Mouse (Mus musculus): ENCODE data around the gene Suclg2. TPM values are rescaled to one million over a fixed set of nuclear protein-coding genes. Genes with fewer than 3 reads are reported as not detected.

The Suclg2 gene
- polyA plus RNA-seq, 1 experiment from 2014 or later: 15.4 TPM

DNA sequence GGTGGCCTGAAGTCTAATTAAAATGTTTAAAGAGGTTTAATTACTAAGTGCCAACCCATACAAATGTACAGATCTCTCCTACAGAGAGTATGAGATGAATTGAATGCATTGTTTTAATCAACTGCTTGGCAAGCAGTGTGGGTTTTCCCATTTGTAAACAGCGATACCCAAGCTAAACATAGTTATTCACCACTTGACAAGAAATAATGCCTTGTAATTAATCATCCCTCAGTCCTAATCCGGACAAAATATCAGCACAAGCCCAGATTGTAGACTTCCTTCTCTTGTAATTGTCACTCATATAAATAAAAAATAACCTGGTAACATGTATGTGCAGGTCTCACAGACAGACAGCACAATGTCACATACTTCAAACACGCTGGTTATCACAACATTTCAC is 183.4 kb downstream of the Suclg2 start:
- no peak overlapping the region for H3K9ac ChIP-seq (replicated peaks; ENCODE audit: low read depth, low read length)
- no peaks in the 10 kb centered on the region for H3K36me3 ChIP-seq (ENCODE audit: control insufficient read depth, insufficient read depth)
- no peak for ATAC-seq
- no peaks in the 10 kb centered on the region for H3K4me1 ChIP-seq (replicated peaks; ENCODE audit: control insufficient read depth, insufficient read depth, low read length)
- no peak overlapping the region for H3K4me2 ChIP-seq (ENCODE audit: low read length)
- no peak overlapping the region for H3K4me3 ChIP-seq (replicated peaks; ENCODE audit: low read length)
- WGBS: 40% methylated on average over 3 of the region's 3 CpGs
- 0 out of 2 replicates have a peak, but pooled peaks cover 2% of the 10 kb centered on the region for H3K27me3 ChIP-seq (replicated peaks; ENCODE audit: control insufficient read depth, insufficient read depth, low read length)
- H3K27ac ChIP-seq (ENCODE audit: low read length): no peak overlapping the region
- H3K9me3 ChIP-seq (ENCODE audit: control insufficient read depth, low read length): no peaks in the 10 kb centered on the region

DNA sequence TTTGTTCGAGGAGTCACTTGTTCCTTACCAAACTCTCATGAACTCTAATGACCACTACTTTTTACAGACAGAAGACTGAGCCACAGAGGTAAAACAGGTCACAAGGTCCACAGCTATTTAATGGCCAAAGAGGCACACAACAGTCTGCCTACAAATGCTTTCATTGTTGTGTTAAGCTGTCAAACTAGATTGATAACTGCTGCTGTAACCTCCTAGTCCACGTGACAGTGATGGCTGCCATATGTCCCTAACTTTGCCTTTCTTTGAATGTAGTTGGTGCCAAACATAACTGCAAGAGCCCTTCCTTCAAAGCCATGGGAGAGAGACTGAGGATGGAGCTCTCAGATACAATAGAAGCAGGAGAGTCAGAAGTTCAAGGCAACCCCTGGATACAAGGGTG is 198.8 kb downstream of the Suclg2 start:
- Histone ChIP-seq H3K27me3 (replicated peaks; ENCODE audit: control insufficient read depth, insufficient read depth, low read length) (no peaks in the 10 kb centered on the region), H3K36me3 (ENCODE audit: control insufficient read depth, insufficient read depth) (no peaks in the 10 kb centered on the region), H3K27ac (ENCODE audit: low read length) (no peak overlapping the region), H3K4me1 (replicated peaks; ENCODE audit: control insufficient read depth, insufficient read depth, low read length) (no peaks in the 10 kb centered on the region), H3K9me3 (ENCODE audit: control insufficient read depth, low read length) (no peaks in the 10 kb centered on the region), H3K9ac (replicated peaks; ENCODE audit: low read depth, low read length) (no peak overlapping the region), H3K4me2 (ENCODE audit: low read length) (no peak overlapping the region), H3K4me3 (replicated peaks; ENCODE audit: low read length) (no peak overlapping the region)
- ATAC-seq: no peak
- 65% methylated on average over 2 of the region's 2 CpGs for WGBS

DNA sequence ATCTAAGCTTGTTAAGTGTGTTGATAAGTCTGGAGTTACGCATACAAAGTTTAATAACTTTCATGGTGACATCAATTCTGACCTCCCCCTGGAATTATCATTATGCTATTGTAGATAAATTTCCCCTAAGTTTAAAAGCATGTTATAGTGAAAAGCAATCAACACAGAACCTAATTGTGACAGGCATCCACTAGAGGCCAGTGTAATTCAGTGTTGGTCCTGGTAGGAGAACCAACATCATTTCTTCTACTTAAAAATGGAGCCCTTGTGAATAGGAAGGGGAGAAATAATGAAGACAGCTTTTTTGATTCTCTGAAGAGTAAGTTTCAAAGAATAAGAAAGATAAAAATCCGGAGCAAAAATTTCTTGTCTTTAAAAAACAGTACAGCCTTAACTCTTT is 200.2 kb downstream of the Suclg2 start:
- 79% methylated on average over 2 of the region's 2 CpGs for WGBS
- H3K4me3 ChIP-seq (replicated peaks; ENCODE audit: low read length): no peak overlapping the region
- no peak overlapping the region for H3K27ac ChIP-seq (ENCODE audit: low read length)
- H3K27me3 ChIP-seq (replicated peaks; ENCODE audit: control insufficient read depth, insufficient read depth, low read length): no peaks in the 10 kb centered on the region
- no peaks in the 10 kb centered on the region for H3K9me3 ChIP-seq (ENCODE audit: control insufficient read depth, low read length)
- no peaks in the 10 kb centered on the region for H3K4me1 ChIP-seq (replicated peaks; ENCODE audit: control insufficient read depth, insufficient read depth, low read length)
- no peaks in the 10 kb centered on the region for H3K36me3 ChIP-seq (ENCODE audit: control insufficient read depth, insufficient read depth)
- H3K4me2 ChIP-seq (ENCODE audit: low read length): no peak overlapping the region
- no peak for ATAC-seq
- H3K9ac ChIP-seq (replicated peaks; ENCODE audit: low read depth, low read length): no peak overlapping the region

GRCm38 (mm10) chr6:95515721-95516120 is 202.9 kb downstream of the Suclg2 start:
- no peak for ATAC-seq
- no peaks in the 10 kb centered on the region for H3K27me3 ChIP-seq (replicated peaks; ENCODE audit: control insufficient read depth, insufficient read depth, low read length)
- H3K9me3 ChIP-seq (ENCODE audit: control insufficient read depth, low read length): no peaks in the 10 kb centered on the region
- no peak overlapping the region for H3K9ac ChIP-seq (replicated peaks; ENCODE audit: low read depth, low read length)
- H3K36me3 ChIP-seq (ENCODE audit: control insufficient read depth, insufficient read depth): no peaks in the 10 kb centered on the region
- H3K4me3 ChIP-seq (replicated peaks; ENCODE audit: low read length): no peak overlapping the region
- WGBS: 85% methylated on average over 5 of the region's 5 CpGs
- H3K4me1 ChIP-seq (replicated peaks; ENCODE audit: control insufficient read depth, insufficient read depth, low read length): no peaks in the 10 kb centered on the region
- no peak overlapping the region for H3K27ac ChIP-seq (ENCODE audit: low read length)
- H3K4me2 ChIP-seq (ENCODE audit: low read length): no peak overlapping the region

GRCm38 (mm10) chr6:95514726-95515125 is 203.9 kb downstream of the Suclg2 start:
- WGBS: 82% methylated on average over 10 of the region's 10 CpGs
- ATAC-seq: no peak

DNA sequence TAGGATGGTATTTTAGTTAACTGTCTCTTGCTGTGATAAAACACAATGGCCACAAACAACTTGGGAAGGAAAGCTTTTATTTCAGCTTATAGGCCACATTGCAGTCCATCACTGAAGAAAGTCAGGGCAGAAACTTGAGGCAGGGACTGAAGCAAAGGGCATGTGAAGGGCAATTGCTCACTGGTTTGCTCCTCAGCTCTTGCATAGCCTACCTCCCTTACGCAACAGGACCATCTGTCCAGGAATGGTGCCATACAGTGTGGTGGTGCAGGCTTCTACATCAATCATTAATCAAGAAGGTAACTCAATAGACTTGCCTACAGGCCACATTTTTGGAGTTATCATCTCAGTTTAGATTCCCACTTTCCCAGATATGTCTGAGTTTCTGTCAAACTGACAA is 206.9 kb downstream of the Suclg2 start:
- Histone ChIP-seq H3K4me3 (replicated peaks; ENCODE audit: low read length) (no peak overlapping the region), H3K4me1 (replicated peaks; ENCODE audit: control insufficient read depth, insufficient read depth, low read length) (no peaks in the 10 kb centered on the region), H3K9me3 (ENCODE audit: control insufficient read depth, low read length) (no peaks in the 10 kb centered on the region), H3K9ac (replicated peaks; ENCODE audit: low read depth, low read length) (no peak overlapping the region), H3K27ac (ENCODE audit: low read length) (no peak overlapping the region), H3K27me3 (replicated peaks; ENCODE audit: control insufficient read depth, insufficient read depth, low read length) (no peaks in the 10 kb centered on the region), H3K36me3 (ENCODE audit: control insufficient read depth, insufficient read depth) (no peaks in the 10 kb centered on the region), H3K4me2 (ENCODE audit: low read length) (no peak overlapping the region)
- ATAC-seq: no peak
- 96% methylated on average over 1 of the region's 1 CpGs for WGBS

More at GRCm38 (mm10) chr6:95514726-95515125, 203.9 kb downstream of the Suclg2 start:
- no peak overlapping the region for H3K4me3 ChIP-seq (replicated peaks; ENCODE audit: low read length)
- H3K27ac ChIP-seq (ENCODE audit: low read length): no peak overlapping the region
- no peak overlapping the region for H3K4me2 ChIP-seq (ENCODE audit: low read length)
- H3K36me3 ChIP-seq (ENCODE audit: control insufficient read depth, insufficient read depth): no peaks in the 10 kb centered on the region
- H3K4me1 ChIP-seq (replicated peaks; ENCODE audit: control insufficient read depth, insufficient read depth, low read length): no peaks in the 10 kb centered on the region
- H3K27me3 ChIP-seq (replicated peaks; ENCODE audit: control insufficient read depth, insufficient read depth, low read length): no peaks in the 10 kb centered on the region
- H3K9ac ChIP-seq (replicated peaks; ENCODE audit: low read depth, low read length): no peak overlapping the region
- H3K9me3 ChIP-seq (ENCODE audit: control insufficient read depth, low read length): no peaks in the 10 kb centered on the region

DNA sequence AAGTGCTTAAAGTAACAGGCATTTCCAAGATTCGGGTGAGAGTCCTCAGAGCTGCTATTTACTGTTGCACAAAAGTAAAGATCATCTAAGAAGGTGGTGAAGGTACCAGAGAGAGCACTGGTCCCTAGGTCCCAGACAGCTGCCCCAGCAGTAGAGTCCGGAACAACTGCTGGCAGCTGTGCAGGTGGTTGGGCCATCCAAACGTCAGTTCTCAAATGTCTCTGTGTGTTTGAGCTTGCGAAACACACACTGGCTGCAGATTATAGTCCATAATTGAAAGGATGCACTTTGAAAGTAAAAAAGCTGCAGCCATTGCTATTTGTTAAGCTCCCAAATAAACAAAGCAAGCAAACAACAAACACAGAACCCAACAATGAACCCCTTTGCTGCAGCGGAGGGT is 217.8 kb downstream of the Suclg2 start:
- no peak for ATAC-seq
- H3K9ac ChIP-seq (replicated peaks; ENCODE audit: low read depth, low read length): no peak overlapping the region
- 65% methylated on average over 5 of the region's 5 CpGs for whole genome bisulfite sequencing

DNA sequence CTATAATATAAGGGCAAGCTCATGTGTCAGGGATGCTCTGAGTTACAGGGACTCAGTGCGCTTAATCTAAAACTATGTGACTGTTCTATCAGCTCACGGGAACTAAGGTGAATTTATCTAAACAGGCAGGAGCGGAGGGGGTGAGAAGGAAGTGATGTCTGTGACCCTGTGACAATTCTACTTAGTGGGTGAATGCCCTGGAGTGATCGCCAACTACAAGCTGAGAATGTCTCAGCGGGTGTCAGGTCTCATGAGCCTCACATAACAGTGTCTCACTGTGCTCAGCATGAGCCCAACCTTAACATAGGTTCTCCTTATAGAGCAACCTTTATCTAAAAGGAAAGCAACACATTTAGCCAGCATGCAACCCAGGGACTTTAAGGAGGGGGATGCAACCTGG is 219.0 kb downstream of the Suclg2 start:
- H3K4me3 ChIP-seq (replicated peaks; ENCODE audit: low read length): no peak overlapping the region
- H3K27ac ChIP-seq (ENCODE audit: low read length): no peak overlapping the region
- H3K4me1 ChIP-seq (replicated peaks; ENCODE audit: control insufficient read depth, insufficient read depth, low read length): peaks cover 7% of the 10 kb centered on the region
- no peak overlapping the region for H3K4me2 ChIP-seq (ENCODE audit: low read length)
- H3K27me3 ChIP-seq (replicated peaks; ENCODE audit: control insufficient read depth, insufficient read depth, low read length): no peaks in the 10 kb centered on the region; the same call in 1 of the 2 replicates
- ATAC-seq: no peak
- H3K9me3 ChIP-seq (ENCODE audit: control insufficient read depth, low read length): no peaks in the 10 kb centered on the region
- H3K9ac ChIP-seq (replicated peaks; ENCODE audit: low read depth, low read length): no peak overlapping the region
- no peaks in the 10 kb centered on the region for H3K36me3 ChIP-seq (ENCODE audit: control insufficient read depth, insufficient read depth)
- WGBS: 66% methylated on average over 5 of the region's 5 CpGs

More for the DNA sequence above, 217.8 kb downstream of the Suclg2 start:
- H3K36me3 ChIP-seq (ENCODE audit: control insufficient read depth, insufficient read depth): no peaks in the 10 kb centered on the region
- no peak overlapping the region for H3K4me2 ChIP-seq (ENCODE audit: low read length)
- no peak overlapping the region for H3K27ac ChIP-seq (ENCODE audit: low read length)
- peaks cover 7% of the 10 kb centered on the region for H3K4me1 ChIP-seq (replicated peaks; ENCODE audit: control insufficient read depth, insufficient read depth, low read length)
- no peak overlapping the region for H3K4me3 ChIP-seq (replicated peaks; ENCODE audit: low read length)
- no peaks in the 10 kb centered on the region; the same call in 1 of the 2 replicates for H3K27me3 ChIP-seq (replicated peaks; ENCODE audit: control insufficient read depth, insufficient read depth, low read length)
- no peaks in the 10 kb centered on the region for H3K9me3 ChIP-seq (ENCODE audit: control insufficient read depth, low read length)

GRCm38 (mm10) chr6:95492216-95492956 is 226.2 kb downstream of the Suclg2 start:
- H3K4me1 ChIP-seq (replicated peaks; ENCODE audit: control insufficient read depth, insufficient read depth, low read length): no peaks in the 10 kb centered on the region
- no peaks in the 10 kb centered on the region for H3K9me3 ChIP-seq (ENCODE audit: control insufficient read depth, low read length)
- H3K4me3 ChIP-seq (replicated peaks; ENCODE audit: low read length): no peak overlapping the region
- H3K4me2 ChIP-seq (ENCODE audit: low read length): no peak overlapping the region
- no peak overlapping the region for H3K27ac ChIP-seq (ENCODE audit: low read length)
- no peak overlapping the region for H3K9ac ChIP-seq (replicated peaks; ENCODE audit: low read depth, low read length)
- ATAC-seq: no peak
- no peaks in the 10 kb centered on the region; the same call in 1 of the 2 replicates for H3K27me3 ChIP-seq (replicated peaks; ENCODE audit: control insufficient read depth, insufficient read depth, low read length)
- H3K36me3 ChIP-seq (ENCODE audit: control insufficient read depth, insufficient read depth): no peaks in the 10 kb centered on the region
- WGBS: 82% methylated on average over 8 of the region's 8 CpGs

Measured in forebrain, embryonic 16.5 days (tissue).